Mouse (Mus musculus): ENCODE data around the gene A1cf.
A peak's percentile ranks its signal among the peaks of the same experiment; 100 is the strongest.

The A1cf gene

GRCm38 (mm10) chr19:31868521-31868920, at the start of gene A1cf:
A1cf (plus strand) TSS chr19:31868764.
- DNase-seq (ENCODE audit: low read depth, low spot score) = no peak

DNA sequence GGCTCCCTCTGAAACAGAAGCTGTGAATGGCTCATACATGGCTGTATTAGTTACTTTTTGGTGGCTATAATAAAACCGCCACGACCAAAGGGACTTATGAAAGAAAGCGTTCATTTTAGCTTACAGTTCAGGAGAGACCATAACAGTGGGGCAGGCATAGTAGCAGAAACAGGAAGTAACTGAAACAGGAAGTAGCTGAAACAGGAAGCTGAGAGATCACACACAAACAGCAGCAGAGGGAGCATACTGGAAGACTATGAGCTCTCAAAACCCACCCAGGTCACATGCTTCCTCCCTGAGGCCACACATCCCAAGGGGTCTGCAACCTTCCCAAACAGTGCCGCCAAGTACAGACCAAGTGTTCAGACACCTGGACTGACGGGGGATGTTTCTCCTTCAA, 34.3 kb upstream of the A1cf start:
- DNase-seq (ENCODE audit: low read depth, low spot score) = no peak

DNA sequence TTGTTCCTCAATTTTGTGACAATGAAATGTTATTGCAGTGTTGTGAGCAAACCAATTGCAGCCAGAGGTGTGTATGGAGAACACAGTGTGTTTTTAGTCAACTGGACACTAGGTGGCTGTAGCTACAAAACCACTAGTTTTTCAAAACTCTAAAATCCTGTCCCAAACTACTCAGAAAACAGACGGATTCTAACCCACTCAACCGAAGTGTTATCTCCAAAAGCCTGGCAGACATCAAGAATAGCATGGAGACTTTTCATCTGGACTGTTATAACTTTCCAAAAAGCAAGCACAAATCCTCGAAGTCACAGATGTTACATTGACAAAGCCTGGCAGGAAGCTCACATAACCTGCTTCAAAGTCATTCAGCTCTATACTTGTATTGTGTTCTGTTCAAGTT, 6.7 kb upstream of the A1cf start:
- no peak for DNase-seq (ENCODE audit: low read depth, low spot score)

DNA sequence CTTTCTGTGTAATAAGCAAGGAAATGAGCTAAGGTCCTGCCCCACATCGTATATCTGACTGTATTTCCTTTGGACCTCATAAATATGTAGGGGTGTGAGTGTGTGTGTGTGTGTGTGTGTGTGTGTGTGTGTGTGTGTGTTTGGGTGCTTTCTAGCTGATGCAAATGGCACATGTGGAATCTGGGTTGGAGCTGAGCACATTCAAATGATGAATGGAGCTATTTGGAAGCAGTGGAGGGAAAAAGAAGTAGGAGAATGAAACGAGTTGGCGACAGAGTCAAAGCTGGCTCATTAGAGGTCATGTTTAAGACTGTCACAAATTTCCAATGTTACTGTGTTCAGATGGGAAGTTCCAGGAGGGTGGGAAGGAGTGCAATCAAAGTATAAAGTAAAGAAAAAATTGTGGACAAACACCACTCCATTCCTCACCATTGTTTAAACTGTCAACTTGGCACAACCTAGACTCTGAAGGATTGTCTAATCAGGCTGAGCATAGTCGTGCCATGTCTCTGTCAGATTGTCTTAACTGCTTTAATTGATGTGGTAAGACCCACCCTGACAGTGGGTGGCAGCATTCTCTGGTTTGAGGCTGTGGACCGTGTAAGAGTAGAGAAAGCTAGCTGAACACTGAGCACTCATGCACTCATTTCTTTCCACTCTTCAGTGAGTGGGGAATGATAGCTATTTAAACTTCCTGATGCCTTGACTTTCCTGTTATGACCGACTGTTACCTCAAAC, 5.9 kb upstream of the A1cf start:
- DNase-seq (ENCODE audit: low read depth, low spot score) = no peak

DNA sequence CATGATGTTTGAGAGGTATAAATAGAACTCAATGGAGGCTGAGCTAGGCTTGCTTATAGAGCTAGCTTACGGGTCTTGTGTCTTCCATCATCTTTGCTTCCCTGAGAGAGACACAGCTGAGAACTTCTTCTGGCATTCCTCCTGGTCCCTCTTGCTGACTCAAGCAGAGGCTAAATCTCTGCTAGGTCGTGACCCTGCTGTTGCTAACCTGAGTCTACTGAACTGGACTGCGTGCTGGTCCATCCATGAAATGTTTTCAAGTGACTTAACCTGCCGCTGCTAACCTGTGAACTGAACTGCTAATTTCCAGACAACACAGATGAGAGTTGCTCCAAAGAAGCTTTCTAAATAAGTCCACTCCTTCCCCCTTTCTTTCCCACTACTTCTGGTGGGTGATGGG, 3.1 kb upstream of the A1cf start:
- DNase-seq (ENCODE audit: low read depth, low spot score) = no peak

- no peak for DNase-seq (ENCODE audit: low read depth, low spot score)
Measured at GRCm38 (mm10) chr19:31868076-31868475, 488 bp upstream of the A1cf start.

- no peak for DNase-seq (ENCODE audit: low read depth, low spot score)
Measured at GRCm38 (mm10) chr19:31868971-31869370, 407 bp downstream of the A1cf start.

DNA sequence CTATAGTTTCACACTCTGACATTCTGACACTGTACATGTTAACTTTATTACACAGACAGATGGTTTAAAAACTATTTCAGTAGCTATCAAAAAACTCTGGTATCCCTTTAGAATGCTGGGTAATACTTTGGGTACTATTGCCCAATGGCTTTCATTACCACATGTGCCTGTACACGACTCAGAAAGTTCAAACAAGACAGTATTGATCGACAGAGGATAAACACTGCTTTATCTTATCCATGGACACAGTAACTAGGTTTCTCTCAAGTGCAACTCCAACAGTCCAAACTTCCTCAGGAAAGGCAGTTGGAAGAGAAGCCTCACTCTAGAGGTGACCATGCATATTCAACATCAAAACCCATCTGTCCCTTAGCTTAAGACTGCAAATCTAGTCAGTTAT, 2.8 kb downstream of the A1cf start:
- DNase-seq (ENCODE audit: low read depth, low spot score) = no peak

DNA sequence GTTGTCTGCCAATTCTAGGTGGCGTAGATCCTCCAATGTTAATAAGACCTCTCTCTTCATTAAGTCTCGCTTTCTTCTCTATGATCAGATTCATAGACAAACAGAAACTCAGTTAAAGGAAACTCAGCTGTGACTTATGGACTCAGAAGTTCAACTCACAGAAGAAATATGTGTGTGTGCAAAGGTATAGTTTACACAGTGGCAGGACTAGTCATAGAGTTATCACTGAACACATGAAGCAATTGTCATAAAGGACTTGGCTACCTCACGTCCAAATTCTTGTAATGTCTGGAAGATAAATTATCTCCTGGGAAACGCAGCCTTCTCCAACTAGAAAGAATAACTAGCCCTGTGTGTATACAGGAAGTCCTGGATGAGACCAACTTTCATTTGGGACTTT, 9.4 kb downstream of the A1cf start:
- no peak for DNase-seq (ENCODE audit: low read depth, low spot score)

DNA sequence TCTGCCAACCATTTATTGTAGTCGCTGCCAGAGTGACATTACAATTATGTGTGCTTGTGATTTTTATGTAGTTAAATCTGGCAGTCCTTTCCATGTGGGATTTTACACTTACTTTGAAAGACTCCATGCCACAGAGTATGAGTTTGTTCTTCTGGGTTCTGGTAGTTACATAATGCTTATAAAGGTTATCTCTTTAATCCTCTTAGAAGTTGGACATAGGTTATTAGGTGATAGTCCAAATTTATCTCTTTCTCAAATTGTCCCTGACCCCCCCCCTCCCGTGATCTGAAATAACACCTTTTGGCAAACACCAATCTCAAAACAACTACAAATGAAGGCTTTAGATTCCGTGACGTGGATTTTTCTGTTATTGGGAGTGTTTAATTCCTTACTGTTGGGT, 16.0 kb downstream of the A1cf start:
- no peak for DNase-seq (ENCODE audit: low read depth, low spot score)

- DNase-seq (ENCODE audit: low read depth, low spot score) = no peak
Measured at GRCm38 (mm10) chr19:31887275-31887674, 18.7 kb downstream of the A1cf start.

- no peak for DNase-seq (ENCODE audit: low read depth, low spot score)
Measured at GRCm38 (mm10) chr19:31889988-31890387, 21.4 kb downstream of the A1cf start.

DNA sequence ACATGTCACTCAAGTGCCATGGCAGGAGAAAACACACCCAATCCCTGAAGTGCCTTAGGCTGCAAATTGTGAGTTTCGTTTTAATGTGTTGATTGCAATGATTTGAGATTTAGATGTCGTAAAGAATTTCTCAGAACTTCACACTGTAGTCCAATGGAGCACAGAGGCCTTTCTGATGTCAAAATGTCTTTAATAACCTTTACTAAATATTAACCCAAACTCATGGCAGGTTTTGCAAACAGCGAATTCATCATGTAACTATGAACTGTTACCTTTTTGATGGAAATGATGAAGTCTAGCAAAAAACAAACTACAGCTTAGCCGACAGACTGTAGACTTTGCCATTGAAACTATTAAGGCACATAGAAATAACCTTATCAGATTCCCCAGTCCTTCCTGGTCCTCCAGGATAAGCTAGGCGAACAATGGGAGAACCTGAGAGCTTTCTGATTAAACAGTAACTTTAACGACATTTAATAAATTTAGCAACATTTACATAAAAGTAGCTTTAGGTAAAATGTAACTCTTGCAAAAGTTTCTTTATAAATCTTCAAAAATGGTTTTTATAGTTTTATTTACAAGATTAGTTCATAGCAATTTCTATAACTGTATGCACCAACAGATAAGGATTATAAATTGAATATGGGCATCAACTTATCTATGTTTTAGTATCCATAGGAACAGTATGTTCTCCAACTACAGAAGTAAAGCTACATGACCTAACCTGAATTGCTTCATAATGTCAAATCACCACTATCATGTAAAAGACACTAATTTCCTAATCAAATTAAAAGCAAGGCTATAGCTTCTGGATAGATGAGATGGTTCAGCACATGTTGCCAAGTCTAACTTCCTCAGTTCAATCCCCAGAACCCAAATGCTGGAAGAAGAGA, 22.7 kb downstream of the A1cf start:
- no peak for DNase-seq (ENCODE audit: low read depth, low spot score)

GRCm38 (mm10) chr19:31895971-31896370, 27.4 kb downstream of the A1cf start:
- DNase-seq (ENCODE audit: low read depth, low spot score) = no peak

GRCm38 (mm10) chr19:31896711-31897110, 28.1 kb downstream of the A1cf start:
- no peak for DNase-seq (ENCODE audit: low read depth, low spot score)

- DNase-seq (ENCODE audit: low read depth, low spot score) = peak; percentile 1
Measured at GRCm38 (mm10) chr19:31905671-31906070, 37.1 kb downstream of the A1cf start.

DNA sequence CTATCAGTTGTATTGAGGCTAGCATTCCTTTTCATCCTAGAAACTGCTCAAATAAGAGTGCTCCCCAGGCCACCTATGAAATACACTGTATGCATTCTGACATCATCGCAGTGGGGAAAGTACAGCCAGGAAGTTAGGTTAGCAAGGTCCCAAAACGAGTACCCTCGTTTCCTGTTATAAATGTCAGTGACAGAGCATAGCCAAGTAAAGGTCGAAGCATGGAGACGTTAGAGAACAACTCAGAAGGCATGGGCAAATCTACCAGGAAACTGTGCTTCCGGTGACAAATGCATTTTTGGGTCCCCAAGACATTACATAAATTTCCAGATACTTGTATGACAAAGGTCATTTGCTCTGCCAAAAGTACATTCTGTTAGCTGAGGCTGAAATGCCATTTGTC, 41.9 kb downstream of the A1cf start:
- no peak for DNase-seq (ENCODE audit: low read depth, low spot score)

DNA sequence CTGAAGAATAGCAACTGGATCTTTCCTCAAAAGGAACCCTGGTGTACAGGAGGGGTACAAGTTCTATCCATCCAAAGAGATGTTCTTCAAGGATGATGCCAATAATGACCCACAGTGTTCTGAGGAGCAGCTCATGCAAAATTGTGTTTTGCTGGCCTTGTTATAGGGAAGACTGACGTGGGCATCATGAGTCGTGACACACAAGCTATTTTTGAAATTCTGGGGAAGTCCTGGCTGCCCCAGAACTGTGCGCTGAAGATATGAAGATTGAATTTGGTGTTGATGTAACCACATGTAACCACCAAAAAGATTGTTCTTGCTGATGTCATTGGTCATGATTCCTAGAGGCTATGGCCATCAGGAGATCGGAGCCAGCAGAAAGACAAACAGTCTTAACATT, 45.4 kb downstream of the A1cf start:
- no peak for DNase-seq (ENCODE audit: low read depth, low spot score)

GRCm38 (mm10) chr19:31920357-31920756, 51.8 kb downstream of the A1cf start:
- no peak for DNase-seq (ENCODE audit: low read depth, low spot score)

- peak; percentile 8 for DNase-seq (ENCODE audit: low read depth, low spot score)
Measured at GRCm38 (mm10) chr19:31921852-31922251, 53.3 kb downstream of the A1cf start.

DNA sequence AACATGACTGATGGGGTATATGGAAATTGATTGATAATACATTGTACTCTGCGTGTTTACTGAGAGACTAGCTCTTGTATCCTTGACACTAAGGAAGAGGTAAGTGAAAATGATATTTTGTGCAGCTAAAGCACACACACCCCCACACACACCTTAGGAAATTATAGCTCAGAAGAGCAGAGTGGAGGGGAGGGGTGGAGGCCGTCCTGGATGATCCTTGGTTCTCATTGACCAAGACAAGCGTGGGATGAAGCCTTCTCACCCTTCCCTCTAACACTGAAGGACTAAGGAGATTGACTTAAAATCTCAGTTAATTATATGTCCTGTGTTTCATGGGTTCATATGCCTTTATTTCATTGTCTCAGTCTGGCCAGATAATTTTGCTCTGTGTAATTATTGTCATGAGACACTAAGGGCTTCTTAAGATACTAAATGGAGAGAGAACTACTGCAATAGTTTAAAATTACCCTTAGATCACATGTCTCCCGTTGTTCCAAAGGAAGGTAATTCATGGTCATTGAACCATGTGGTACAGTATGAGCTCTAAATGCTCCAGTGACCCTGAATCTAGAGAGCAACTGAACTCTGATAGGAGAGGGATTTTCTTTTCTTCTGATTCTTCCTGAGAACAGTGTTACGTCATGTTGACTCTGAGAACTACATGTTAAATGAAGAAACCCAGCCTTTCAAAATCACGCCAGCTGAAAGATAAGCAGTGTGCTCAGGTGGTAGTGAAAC, 55.2 kb downstream of the A1cf start:
- DNase-seq (ENCODE audit: low read depth, low spot score) = no peak

DNA sequence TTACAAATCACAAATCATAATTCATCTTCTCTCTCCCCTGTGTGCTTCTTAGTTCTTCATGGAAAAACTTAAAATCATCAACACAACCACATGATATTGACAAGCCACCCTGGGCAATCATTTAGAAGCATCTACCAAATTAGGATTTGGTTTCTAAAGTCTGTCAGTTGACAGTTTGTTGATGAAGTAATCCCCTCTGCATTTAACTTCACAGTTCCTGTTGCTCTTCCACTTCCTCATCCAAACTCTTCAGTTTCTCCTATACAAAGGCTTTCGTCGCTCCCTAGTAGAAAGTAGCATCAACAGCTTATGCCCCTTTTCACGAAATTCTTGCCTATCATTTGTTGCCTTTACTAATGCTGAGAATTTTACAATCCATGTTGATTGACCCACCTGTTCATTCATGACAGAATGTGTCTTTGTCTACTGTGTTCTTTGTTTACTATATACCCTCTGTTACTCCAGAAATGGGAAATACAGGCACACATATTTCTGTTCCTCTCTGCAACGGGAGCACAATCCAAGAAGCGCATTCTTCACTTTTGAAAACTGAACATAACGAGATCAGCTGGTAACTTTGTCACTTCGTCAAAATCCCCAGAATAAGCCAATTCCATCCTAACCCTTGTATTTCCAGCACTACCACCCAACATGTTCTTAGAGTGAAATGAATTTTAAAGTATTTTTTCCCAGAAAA, 82.4 kb downstream of the A1cf start:
- no peak for DNase-seq (ENCODE audit: low read depth, low spot score)

All from embryo, embryonic 11.5 days (tissue).